In genomic region chr7:6937040-6937439, GRCm38 (mm10) we compare ENCODE assay signal across 9 mouse cellular contexts. TPM values are rescaled to one million over a fixed set of nuclear protein-coding genes. Genes with fewer than 3 reads are reported as not detected.
A peak's percentile ranks its signal among the peaks of the same experiment; 100 is the strongest.
DNase-seq lines count a peak whose midpoint lies in the region; ATAC-seq and TF ChIP-seq lines count a peak whose summit lies in the region.
"Had no signal": no experiment of that assay in that cellular context is flagged by ENCODE, and none has a peak within 500 bp of the region (broad histone marks: within the 10 kb centered on the region; RNA-seq: fewer than 3 reads in every experiment).

No protein-coding gene starts in this region.

- peak; percentile 72 for TF ChIP-seq CTCF in cortical plate, adult 2 months (IDR thresholded peaks at IDR 0.05; ENCODE audit: extremely low read depth, insufficient read depth, low read length)
- TF ChIP-seq CTCF in midbrain, postnatal 0 days (IDR thresholded peaks at IDR 0.05): peak; percentile 94

- H3K9me3 ChIP-seq in limb, embryonic 10.5 days (replicated peaks): no peaks in the 10 kb centered on the region
- no peaks in the 10 kb centered on the region for H3K9me3 ChIP-seq in midbrain, postnatal 0 days (ENCODE audit: low read length)
- H3K9me3 ChIP-seq: embryonic facial prominence, embryonic 12.5 days had no signal

- WGBS in limb, embryonic 10.5 days: 46% methylated on average over 11 of the region's 11 CpGs
- 29% methylated on average over 11 of the region's 11 CpGs for WGBS in midbrain, postnatal 0 days

- H3K27ac ChIP-seq in cortical plate, adult 2 months (ENCODE audit: insufficient read depth, low read length): no peak overlapping the region
- peak overlapping the region; percentile 54; the same call in 1 of the 2 replicates for H3K27ac ChIP-seq in limb, embryonic 10.5 days
- H3K27ac ChIP-seq in midbrain, postnatal 0 days (ENCODE audit: low read depth, low read length): 0 out of 2 replicates have a peak overlapping the region, but pooled peaks have one; percentile 55
- H3K27ac ChIP-seq: embryonic facial prominence, embryonic 12.5 days had no signal

- H3K9ac ChIP-seq in midbrain, postnatal 0 days (replicated peaks; ENCODE audit: low read length, poor library complexity, severe bottlenecking): no peak overlapping the region
- H3K9ac ChIP-seq: embryonic facial prominence, embryonic 12.5 days had no signal

- TF ChIP-seq POLR2A in cortical plate, adult 2 months (IDR thresholded peaks at IDR 0.05; ENCODE audit: extremely low read depth, insufficient read depth, low read length): no peak

- ATAC-seq in midbrain, postnatal 0 days (ENCODE audit: low FRiP score): peak; percentile 78

- no peaks in the 10 kb centered on the region for H3K36me3 ChIP-seq in limb, embryonic 10.5 days
- H3K36me3 ChIP-seq in midbrain, postnatal 0 days (ENCODE audit: insufficient read depth, low read length): no peaks in the 10 kb centered on the region
- H3K36me3 ChIP-seq in splenic B cell, adult 2 months (ENCODE audit: control insufficient read depth, insufficient read depth, low read length, poor library complexity, severe bottlenecking): no peaks in the 10 kb centered on the region
- H3K36me3 ChIP-seq: embryonic facial prominence, embryonic 12.5 days had no signal

- DNase-seq in 416B (ENCODE audit: low read depth): peak; percentile 71
- peak; percentile 60 to 68 for DNase-seq in adrenal gland, adult 18-20 months (ENCODE audit: low spot score in 2 of 2)
- DNase-seq in gastrocnemius, postnatal 25 days: peak; percentile 31
- DNase-seq in kidney, adult 8-10 months: peak; percentile 23 to 61
- DNase-seq in limb, embryonic 10.5 days (ENCODE audit: low spot score): peak; percentile 86
- DNase-seq in midbrain, postnatal 0 days (ENCODE audit: low spot score): peak; percentile 94
- peak; percentile 71 for DNase-seq in splenic B cell, adult 2 months (ENCODE audit: low read depth, low spot score)

- no peaks in the 10 kb centered on the region for H3K27me3 ChIP-seq in limb, embryonic 10.5 days (ENCODE audit: low read depth, poor library complexity, severe bottlenecking)
- no peaks in the 10 kb centered on the region for H3K27me3 ChIP-seq in midbrain, postnatal 0 days (ENCODE audit: insufficient read depth, low read length)
- no peaks in the 10 kb centered on the region for H3K27me3 ChIP-seq in splenic B cell, adult 2 months (ENCODE audit: control insufficient read depth, insufficient read depth, low read length, poor library complexity, severe bottlenecking)
- H3K27me3 ChIP-seq: embryonic facial prominence, embryonic 12.5 days had no signal

- no peak overlapping the region for H3K4me2 ChIP-seq in midbrain, postnatal 0 days (ENCODE audit: low read depth, low read length, poor library complexity, severe bottlenecking)
- H3K4me2 ChIP-seq: embryonic facial prominence, embryonic 12.5 days had no signal

- H3K4me3 ChIP-seq in cortical plate, adult 2 months (ENCODE audit: insufficient read depth, low read length): no peak overlapping the region
- H3K4me3 ChIP-seq in limb, embryonic 10.5 days: no peak overlapping the region
- H3K4me3 ChIP-seq in midbrain, postnatal 0 days (ENCODE audit: low read depth, low read length): no peak overlapping the region
- H3K4me3 ChIP-seq: embryonic facial prominence, embryonic 12.5 days had no signal

- H3K4me1 ChIP-seq in cortical plate, adult 2 months (ENCODE audit: control insufficient read depth, insufficient read depth, low read length): no peaks in the 10 kb centered on the region
- H3K4me1 ChIP-seq in limb, embryonic 10.5 days: peaks cover 12% of the 10 kb centered on the region
- no peaks in the 10 kb centered on the region for H3K4me1 ChIP-seq in midbrain, postnatal 0 days (ENCODE audit: insufficient read depth, low read length)
- H3K4me1 ChIP-seq: embryonic facial prominence, embryonic 12.5 days had no signal

RNA-seq across cellular contexts. Expression of gene Aurkc, which starts 58.1 kb away (rescaled TPM):
- total RNA-seq in adrenal gland, adult 18-20 months (2021): not detected
- polyA plus RNA-seq in cortical plate, adult 2 months (2012; rRNA removed): 0.23 and 0.29 TPM in 2 replicates
- not detected for total RNA-seq in gastrocnemius, postnatal 25 days (2021)
- polyA plus RNA-seq in limb, embryonic 10.5 days (2016; fragmentation: Nextera tagmentation; extraction: Ambion mirVana): 0.35 TPM in 1 of 2 replicates, not detected in the other
- not detected in 2 replicates for total RNA-seq in midbrain, postnatal 0 days (2014; rRNA removed)
- polyA plus RNA-seq in midbrain, postnatal 0 days (2015; fragmentation: Nextera tagmentation; extraction: Ambion mirVana): not detected in 2 replicates
- polyA plus RNA-seq: embryonic facial prominence, embryonic 12.5 days had no signal

Comparison
In these comparisons a context has a peak if more than half of its experiments do, and no peak if none do; other contexts are left out.
1. DNase-seq: peak in every context shown above with its lines; median percentile 94 in midbrain, postnatal 0 days; 86 in limb, embryonic 10.5 days; 71 in 416B; 71 in splenic B cell, adult 2 months; 64 in adrenal gland, adult 18-20 months; 42 in kidney, adult 8-10 months; 31 in gastrocnemius, postnatal 25 days.